Mouse (Mus musculus): Measurements from ENCODE around the gene Itgb3bp. TPM values are rescaled to one million over a fixed set of nuclear protein-coding genes. Genes with fewer than 3 reads are reported as not detected.
A peak's percentile ranks its signal among the peaks of the same experiment; 100 is the strongest.

Itgb3bp gene
- polyA plus RNA-seq, 1 experiment: 4.1 TPM

GRCm38 (mm10) chr4:99959308-99959707 is 29.7 kb upstream of the Itgb3bp start:
- peaks cover 4% of the 10 kb centered on the region; the same call in 1 of the 2 replicates for H3K4me1 ChIP-seq (ENCODE audit: control insufficient read depth, insufficient read depth, low read length)
- no peak overlapping the region for H3K27ac ChIP-seq (ENCODE audit: insufficient read depth, low read length)
- DNase-seq: no peak
- 78% methylated on average over 3 of the region's 3 CpGs for WGBS
- no peaks in the 10 kb centered on the region for H3K27me3 ChIP-seq (ENCODE audit: control insufficient read depth, insufficient read depth, low read length)
- H3K4me3 ChIP-seq (replicated peaks; ENCODE audit: insufficient read depth, low read depth, low read length): no peak overlapping the region
- TF ChIP-seq POLR2A (IDR thresholded peaks at IDR 0.05; ENCODE audit: borderline replicate concordance, insufficient read depth, low read length) (no peak), CTCF (IDR thresholded peaks at IDR 0.05; ENCODE audit: borderline replicate concordance, insufficient read depth, low read depth, low read length) (no peak)

- 83% methylated on average over 7 of the region's 7 CpGs for WGBS
- TF ChIP-seq POLR2A (IDR thresholded peaks at IDR 0.05; ENCODE audit: borderline replicate concordance, insufficient read depth, low read length) (no peak), CTCF (IDR thresholded peaks at IDR 0.05; ENCODE audit: borderline replicate concordance, insufficient read depth, low read depth, low read length) (no peak)
- Histone ChIP-seq H3K4me3 (replicated peaks; ENCODE audit: insufficient read depth, low read depth, low read length) (no peak overlapping the region), H3K4me1 (ENCODE audit: control insufficient read depth, insufficient read depth, low read length) (peaks cover 4% of the 10 kb centered on the region; the same call in 1 of the 2 replicates), H3K27me3 (ENCODE audit: control insufficient read depth, insufficient read depth, low read length) (no peaks in the 10 kb centered on the region), H3K27ac (ENCODE audit: insufficient read depth, low read length) (no peak overlapping the region)
- no peak for DNase-seq
Observed at GRCm38 (mm10) chr4:99958084-99958815, 28.6 kb upstream of the Itgb3bp start.

- 93% methylated on average over 4 of the region's 4 CpGs for WGBS
- Histone ChIP-seq H3K27ac (ENCODE audit: insufficient read depth, low read length) (no peak overlapping the region), H3K4me3 (replicated peaks; ENCODE audit: insufficient read depth, low read depth, low read length) (no peak overlapping the region), H3K4me1 (ENCODE audit: control insufficient read depth, insufficient read depth, low read length) (peaks cover 4% of the 10 kb centered on the region), H3K27me3 (ENCODE audit: control insufficient read depth, insufficient read depth, low read length) (no peaks in the 10 kb centered on the region)
- no peak for DNase-seq
- TF ChIP-seq POLR2A (IDR thresholded peaks at IDR 0.05; ENCODE audit: borderline replicate concordance, insufficient read depth, low read length) (no peak), CTCF (IDR thresholded peaks at IDR 0.05; ENCODE audit: borderline replicate concordance, insufficient read depth, low read depth, low read length) (no peak)
Observed at GRCm38 (mm10) chr4:99957186-99957585, 27.6 kb upstream of the Itgb3bp start.

GRCm38 (mm10) chr4:99955396-99955795 is 25.8 kb upstream of the Itgb3bp start:
- no peaks in the 10 kb centered on the region for H3K27me3 ChIP-seq (ENCODE audit: control insufficient read depth, insufficient read depth, low read length)
- H3K27ac ChIP-seq (ENCODE audit: insufficient read depth, low read length): no peak overlapping the region
- TF ChIP-seq POLR2A (IDR thresholded peaks at IDR 0.05; ENCODE audit: borderline replicate concordance, insufficient read depth, low read length): no peak
- no peak for TF ChIP-seq CTCF (IDR thresholded peaks at IDR 0.05; ENCODE audit: borderline replicate concordance, insufficient read depth, low read depth, low read length)
- no peak for DNase-seq
- H3K4me3 ChIP-seq (replicated peaks; ENCODE audit: insufficient read depth, low read depth, low read length): no peak overlapping the region
- peaks cover 4% of the 10 kb centered on the region for H3K4me1 ChIP-seq (ENCODE audit: control insufficient read depth, insufficient read depth, low read length)
- 29% methylated on average over 10 of the region's 10 CpGs for WGBS

- H3K4me3 ChIP-seq (replicated peaks; ENCODE audit: insufficient read depth, low read depth, low read length): no peak overlapping the region
- H3K27me3 ChIP-seq (ENCODE audit: control insufficient read depth, insufficient read depth, low read length): no peaks in the 10 kb centered on the region
- WGBS: 91% methylated on average over 2 of the region's 2 CpGs
- peaks cover 4% of the 10 kb centered on the region for H3K4me1 ChIP-seq (ENCODE audit: control insufficient read depth, insufficient read depth, low read length)
- H3K27ac ChIP-seq (ENCODE audit: insufficient read depth, low read length): no peak overlapping the region
- DNase-seq: no peak
- TF ChIP-seq CTCF (IDR thresholded peaks at IDR 0.05; ENCODE audit: borderline replicate concordance, insufficient read depth, low read depth, low read length): no peak
- no peak for TF ChIP-seq POLR2A (IDR thresholded peaks at IDR 0.05; ENCODE audit: borderline replicate concordance, insufficient read depth, low read length)
Observed at GRCm38 (mm10) chr4:99953904-99954303, 24.3 kb upstream of the Itgb3bp start.

- Histone ChIP-seq H3K4me3 (replicated peaks; ENCODE audit: insufficient read depth, low read depth, low read length) (no peak overlapping the region), H3K4me1 (ENCODE audit: control insufficient read depth, insufficient read depth, low read length) (no peaks in the 10 kb centered on the region; the same call in none of the 2 replicates), H3K27ac (ENCODE audit: insufficient read depth, low read length) (no peak overlapping the region), H3K27me3 (ENCODE audit: control insufficient read depth, insufficient read depth, low read length) (no peaks in the 10 kb centered on the region)
- WGBS: 100% methylated on average over 1 of the region's 1 CpGs
- no peak for DNase-seq
- TF ChIP-seq CTCF (IDR thresholded peaks at IDR 0.05; ENCODE audit: borderline replicate concordance, insufficient read depth, low read depth, low read length) (no peak), POLR2A (IDR thresholded peaks at IDR 0.05; ENCODE audit: borderline replicate concordance, insufficient read depth, low read length) (no peak)
Observed at GRCm38 (mm10) chr4:99947896-99948295, 18.3 kb upstream of the Itgb3bp start.

- Histone ChIP-seq H3K27ac (ENCODE audit: insufficient read depth, low read length) (no peak overlapping the region), H3K27me3 (ENCODE audit: control insufficient read depth, insufficient read depth, low read length) (no peaks in the 10 kb centered on the region), H3K4me3 (replicated peaks; ENCODE audit: insufficient read depth, low read depth, low read length) (no peak overlapping the region), H3K4me1 (ENCODE audit: control insufficient read depth, insufficient read depth, low read length) (no peaks in the 10 kb centered on the region; the same call in 1 of the 2 replicates)
- DNase-seq: no peak
- WGBS: 92% methylated on average over 1 of the region's 1 CpGs
- TF ChIP-seq CTCF (IDR thresholded peaks at IDR 0.05; ENCODE audit: borderline replicate concordance, insufficient read depth, low read depth, low read length) (peak; percentile 29; the same call in 1 of the 2 replicates), POLR2A (IDR thresholded peaks at IDR 0.05; ENCODE audit: borderline replicate concordance, insufficient read depth, low read length) (no peak)
Observed at GRCm38 (mm10) chr4:99947192-99947591, 17.6 kb upstream of the Itgb3bp start.

- WGBS: 94% methylated on average over 2 of the region's 2 CpGs
- TF ChIP-seq POLR2A (IDR thresholded peaks at IDR 0.05; ENCODE audit: borderline replicate concordance, insufficient read depth, low read length) (no peak), CTCF (IDR thresholded peaks at IDR 0.05; ENCODE audit: borderline replicate concordance, insufficient read depth, low read depth, low read length) (no peak)
- DNase-seq: no peak
- Histone ChIP-seq H3K4me1 (ENCODE audit: control insufficient read depth, insufficient read depth, low read length) (no peaks in the 10 kb centered on the region; the same call in none of the 2 replicates), H3K27ac (ENCODE audit: insufficient read depth, low read length) (no peak overlapping the region), H3K4me3 (replicated peaks; ENCODE audit: insufficient read depth, low read depth, low read length) (no peak overlapping the region), H3K27me3 (ENCODE audit: control insufficient read depth, insufficient read depth, low read length) (no peaks in the 10 kb centered on the region)
Observed at GRCm38 (mm10) chr4:99946516-99946915, 16.9 kb upstream of the Itgb3bp start.

All from cerebellum, adult 2 months (tissue).